Mouse (Mus musculus) central nervous system, embryonic 14 days (tissue): ENCODE measurements around the gene Dram2. TPM values are rescaled to one million over a fixed set of nuclear protein-coding genes. Genes with fewer than 3 reads are reported as not detected.

ENCODE experiments used
- polyA plus RNA-seq: library from polyadenylated mRNA; depleted of rRNA; stranded (reverse); fragments of >200 nt; gene quantifications from 2 replicates; pipeline ENCODE4 v1.2.3, GENCODE M21; 2012; rRNA removed

Gene Dram2
- polyA plus RNA-seq, result 39.1 and 41.1 TPM in 2 replicates

GRCm38 (mm10) chr3:106547171-106547923 is at the start of gene Dram2, which contains the start of gene Cept1:
Dram2 (plus strand) TSS chr3:106547798.
Cept1 (minus strand) TSS chr3:106547802.

Other genes starting within 250 kb of the Dram2 start
- gene Chil6, start 141.6 kb upstream of the Dram2 start, polyA plus RNA-seq, result not detected in 2 replicates
- 0.25 and 0.84 TPM in 2 replicates for gene Dennd2d, start 65.4 kb upstream of the Dram2 start, polyA plus RNA-seq
- 26.0 and 27.5 TPM in 2 replicates for gene Cept1, start within 50 bp of the Dram2 start, polyA plus RNA-seq
- 14.6 and 14.8 TPM in 2 replicates for gene Lrif1, start 137.2 kb downstream of the Dram2 start, polyA plus RNA-seq
- gene Cd53, start 242.4 kb downstream of the Dram2 start, polyA plus RNA-seq, result 3.8 and 4.0 TPM in 2 replicates